Mouse (Mus musculus) limb, embryonic 10.5 days (tissue): Measurements from ENCODE around the gene Xrcc3. TPM values are rescaled to one million over a fixed set of nuclear protein-coding genes. Genes with fewer than 3 reads are reported as not detected.

Experiments used
- DNase-seq: peaks from one replicate; pipeline ENCODE4 v3.0.0-alpha.2; 2017; ENCODE audit warnings: low spot score
- H3K27ac ChIP-seq: fragments of 300-500 bp; sonication (generic); 2 replicates; pipeline ENCODE4 v1.5.1; 2016; ENCODE audit warnings: mild to moderate bottlenecking
- H3K27me3 ChIP-seq: fragments of 300-500 bp; sonication (generic); 2 replicates; pipeline ENCODE4 v1.6.1; 2016; ENCODE audit warnings: low read depth, mild to moderate bottlenecking; ENCODE audit not compliant: poor library complexity, severe bottlenecking
- H3K36me3 ChIP-seq: fragments of 300-500 bp; sonication (generic); 2 replicates; pipeline ENCODE4 v1.6.1; 2016; ENCODE audit warnings: mild to moderate bottlenecking, moderate library complexity
- H3K4me1 ChIP-seq: fragments of 300-500 bp; sonication (generic); 2 replicates; pipeline ENCODE4 v1.6.1; 2016
- H3K4me3 ChIP-seq: fragments of 300-500 bp; sonication (generic); 2 replicates; pipeline ENCODE4 v1.5.1; 2016; ENCODE audit warnings: mild to moderate bottlenecking, moderate library complexity
- H3K9me3 ChIP-seq: fragments of 300-500 bp; sonication (generic); replicated peaks from 2 replicates; pipeline ENCODE4 v1.6.1; 2016; ENCODE audit warnings: mild to moderate bottlenecking
- WGBS: fragments of 180-500 bp; shearing (Covaris S2); methylation state at CpG from one replicate; pipeline ENCODE4 v1.1.7; 2016; 5-methylcytosine and 5-hydroxymethylcytosine counted together
- polyA plus RNA-seq: library from polyadenylated mRNA; unstranded; fragments of >200 nt; fragmentation: Nextera tagmentation; extraction: Ambion mirVana; gene quantifications from 2 replicates; pipeline ENCODE4 v1.2.1, GENCODE M21; 2016

Gene Xrcc3
- polyA plus RNA-seq, 1 experiment from 2014 or later: 21.6 TPM

DNA sequence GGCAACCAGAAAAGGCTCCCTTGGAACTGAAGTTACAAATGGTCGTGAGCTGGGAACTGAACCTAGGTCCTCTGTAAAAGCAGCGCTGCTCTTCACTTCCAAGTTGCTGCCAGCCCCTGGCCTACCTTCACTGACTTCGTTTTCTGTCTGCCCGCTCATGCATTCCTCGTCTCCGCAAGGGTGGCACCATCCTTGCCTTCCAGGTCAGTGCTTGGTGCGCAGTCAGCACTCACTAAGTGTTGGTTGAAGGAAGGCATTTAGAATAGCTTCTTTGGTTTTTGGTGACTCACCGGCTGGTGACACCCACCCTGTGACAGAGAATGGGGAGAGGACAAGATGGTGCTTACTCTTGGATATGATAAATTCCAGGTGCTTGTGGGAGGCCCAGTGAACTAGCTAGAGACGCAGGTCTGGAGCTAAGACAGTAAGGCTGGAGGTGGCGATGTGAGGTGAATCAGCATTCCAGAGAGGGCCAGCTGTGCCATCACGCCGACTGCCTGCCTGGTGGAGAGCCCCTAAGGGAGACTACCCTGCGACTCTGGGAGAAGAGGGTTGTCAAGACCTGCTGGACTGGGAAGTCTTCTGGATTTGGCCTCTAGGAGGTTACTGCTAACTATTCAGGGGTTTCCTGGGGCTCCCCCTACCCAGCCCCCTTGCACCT lies 50.9 kb downstream of the Xrcc3 start:
- Histone ChIP-seq H3K27me3 (no peaks in the 10 kb centered on the region), H3K9me3 (no peaks in the 10 kb centered on the region), H3K4me1 (peaks cover 28% of the 10 kb centered on the region), H3K4me3 (no peak overlapping the region), H3K27ac (no peak overlapping the region), H3K36me3 (peaks cover 33% of the 10 kb centered on the region)
- DNase-seq: no peak
- WGBS: 95% methylated on average over 13 of the region's 13 CpGs

- 92% methylated on average over 7 of the region's 7 CpGs for WGBS
- H3K27ac ChIP-seq: no peak overlapping the region
- peak overlapping the region; percentile 97; the same call in 1 of the 2 replicates for H3K4me3 ChIP-seq
- no peaks in the 10 kb centered on the region for H3K9me3 ChIP-seq
- H3K36me3 ChIP-seq: peaks cover 25% of the 10 kb centered on the region
- H3K27me3 ChIP-seq: peaks cover 3% of the 10 kb centered on the region; the same call in 1 of the 2 replicates
- DNase-seq: no peak
- peaks cover 36% of the 10 kb centered on the region for H3K4me1 ChIP-seq
These were observed 53.3 kb downstream of the Xrcc3 start for GRCm38 (mm10) chr12:111760306-111760908.

DNA sequence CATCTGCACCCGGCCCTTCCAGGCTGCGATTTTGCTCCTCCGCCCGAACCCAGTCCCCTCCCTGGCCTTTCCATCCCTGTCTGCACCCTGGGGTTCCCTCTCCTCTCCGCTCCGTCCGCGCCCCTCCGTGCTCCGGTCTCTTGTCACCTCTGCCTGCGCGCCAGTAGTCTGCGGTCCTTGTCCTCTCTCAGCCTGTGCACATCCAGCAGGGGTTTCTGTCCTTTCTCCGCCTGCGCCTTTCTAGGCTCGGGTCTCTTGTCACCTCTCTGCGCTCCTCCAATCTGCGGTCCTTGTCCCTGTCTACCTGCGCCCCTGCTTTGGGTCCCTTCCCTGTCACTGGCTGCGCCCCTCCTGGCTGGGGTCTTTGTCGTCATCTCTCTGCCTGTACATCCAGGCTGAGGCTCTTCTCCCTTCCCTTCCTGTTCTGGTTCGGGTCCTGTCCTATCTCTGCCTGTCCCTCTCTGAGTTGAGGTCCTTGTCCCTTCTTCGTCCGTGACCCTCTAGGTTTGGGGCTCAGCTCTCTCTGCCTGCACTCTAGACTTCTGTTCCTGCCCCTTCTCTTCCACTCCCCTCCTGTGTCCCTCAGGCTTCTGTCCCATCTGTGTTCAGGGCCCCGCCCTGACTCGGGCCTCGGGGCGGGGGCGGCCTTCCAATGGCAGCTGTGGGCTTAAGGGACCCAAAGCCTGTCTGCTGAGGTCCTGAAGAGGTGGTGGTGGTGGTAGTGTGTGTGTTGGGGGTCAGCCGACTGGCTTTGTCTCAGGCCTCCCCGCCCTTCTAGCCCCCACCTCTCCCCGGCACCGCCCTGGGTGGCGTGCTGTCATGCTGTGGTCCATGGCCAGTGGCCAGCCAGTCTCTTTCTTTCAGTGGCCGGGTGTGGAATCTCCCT lies 54.3 kb downstream of the Xrcc3 start:
- 4% methylated on average over 35 of the region's 35 CpGs for WGBS
- Histone ChIP-seq H3K9me3 (no peaks in the 10 kb centered on the region), H3K27me3 (peaks cover 3% of the 10 kb centered on the region; the same call in 1 of the 2 replicates), H3K36me3 (peaks cover 25% of the 10 kb centered on the region), H3K4me3 (peak overlapping the region; percentile 97), H3K4me1 (peaks cover 36% of the 10 kb centered on the region), H3K27ac (peak overlapping the region; percentile 95)
- peak; percentile 45 for DNase-seq

DNA sequence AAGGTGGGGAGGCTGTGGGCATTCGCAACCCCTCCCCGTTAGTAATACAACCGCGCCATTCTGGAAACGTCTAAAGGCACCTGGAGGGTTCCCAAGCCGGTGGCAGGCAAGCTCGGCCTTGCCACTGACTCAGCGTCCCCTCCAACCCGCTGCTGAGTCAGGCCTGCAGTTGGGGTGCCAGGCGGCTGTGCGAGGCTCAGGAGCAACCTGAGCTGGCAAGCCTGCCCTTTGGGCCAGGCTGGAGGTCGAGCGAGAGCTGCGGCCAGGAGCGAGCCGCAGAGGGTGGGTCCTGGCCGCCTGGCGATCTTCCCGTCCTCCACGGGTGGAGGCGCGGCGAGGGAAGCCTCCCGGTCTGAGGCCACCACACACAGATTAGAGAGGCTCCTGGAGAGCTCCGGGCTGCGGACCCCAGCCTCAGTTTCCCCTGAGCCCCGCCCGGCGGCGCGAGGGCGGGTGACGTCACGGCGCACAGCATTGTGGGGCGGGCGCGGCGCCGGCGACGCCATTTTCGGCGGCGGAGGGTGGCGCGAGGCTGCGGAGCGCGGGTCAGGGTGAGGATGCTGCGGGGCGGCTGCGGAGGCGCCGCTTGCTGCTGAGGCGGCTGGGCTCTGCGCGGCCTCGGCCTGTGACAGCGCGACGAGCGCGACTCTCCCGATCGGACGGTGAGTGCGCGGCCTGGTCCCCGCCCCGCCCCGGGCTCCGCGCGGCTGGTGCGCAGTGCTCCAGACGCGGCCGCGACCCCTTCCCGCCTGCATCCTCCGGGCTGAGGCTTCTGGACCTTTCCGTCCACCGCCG lies 55.1 kb downstream of the Xrcc3 start, which contains the start of gene Klc1:
Klc1 (plus strand) TSS at position 469 of the 795 bp plus-strand sequence.
- no peaks in the 10 kb centered on the region for H3K9me3 ChIP-seq
- H3K27ac ChIP-seq: peak within 1 kb of the TSS; percentile 95
- peak; percentile 87 for DNase-seq
- H3K4me1 ChIP-seq: peaks cover 36% of the 10 kb centered on the region
- under 1% methylated on average over 84 of the region's 85 CpGs for WGBS
- peaks cover 19% of the 10 kb centered on the region for H3K36me3 ChIP-seq
- H3K4me3 ChIP-seq: peak within 1 kb of the TSS; percentile 97
- H3K27me3 ChIP-seq: peaks cover 3% of the 10 kb centered on the region; the same call in 1 of the 2 replicates

GRCm38 (mm10) chr12:111757561-111758325 lies 55.9 kb downstream of the Xrcc3 start:
- WGBS: 58% methylated on average over 10 of the region's 10 CpGs
- peaks cover 36% of the 10 kb centered on the region for H3K4me1 ChIP-seq
- no peak for DNase-seq
- H3K36me3 ChIP-seq: peaks cover 10% of the 10 kb centered on the region
- peak overlapping the region; percentile 97 for H3K4me3 ChIP-seq
- peak overlapping the region; percentile 95 for H3K27ac ChIP-seq
- no peaks in the 10 kb centered on the region for H3K9me3 ChIP-seq
- H3K27me3 ChIP-seq: peaks cover 3% of the 10 kb centered on the region; the same call in 1 of the 2 replicates

GRCm38 (mm10) chr12:111756698-111757082 lies 57.0 kb downstream of the Xrcc3 start:
- H3K27ac ChIP-seq: no peak overlapping the region
- no peaks in the 10 kb centered on the region for H3K9me3 ChIP-seq
- peaks cover 36% of the 10 kb centered on the region for H3K4me1 ChIP-seq
- 39% methylated on average over 5 of the region's 5 CpGs for WGBS
- DNase-seq: peak; percentile 51
- H3K36me3 ChIP-seq: 0 out of 2 replicates have a peak, but pooled peaks cover 4% of the 10 kb centered on the region
- H3K4me3 ChIP-seq: no peak overlapping the region
- peaks cover 3% of the 10 kb centered on the region; the same call in 1 of the 2 replicates for H3K27me3 ChIP-seq

- Histone ChIP-seq H3K36me3 (0 out of 2 replicates have a peak, but pooled peaks cover 4% of the 10 kb centered on the region), H3K27ac (no peak overlapping the region), H3K4me1 (peaks cover 36% of the 10 kb centered on the region), H3K4me3 (no peak overlapping the region), H3K27me3 (peaks cover 3% of the 10 kb centered on the region; the same call in 1 of the 2 replicates), H3K9me3 (no peaks in the 10 kb centered on the region)
- WGBS: 68% methylated on average over 4 of the region's 4 CpGs
- DNase-seq: no peak
These were observed 57.5 kb downstream of the Xrcc3 start for GRCm38 (mm10) chr12:111756082-111756697.

DNA sequence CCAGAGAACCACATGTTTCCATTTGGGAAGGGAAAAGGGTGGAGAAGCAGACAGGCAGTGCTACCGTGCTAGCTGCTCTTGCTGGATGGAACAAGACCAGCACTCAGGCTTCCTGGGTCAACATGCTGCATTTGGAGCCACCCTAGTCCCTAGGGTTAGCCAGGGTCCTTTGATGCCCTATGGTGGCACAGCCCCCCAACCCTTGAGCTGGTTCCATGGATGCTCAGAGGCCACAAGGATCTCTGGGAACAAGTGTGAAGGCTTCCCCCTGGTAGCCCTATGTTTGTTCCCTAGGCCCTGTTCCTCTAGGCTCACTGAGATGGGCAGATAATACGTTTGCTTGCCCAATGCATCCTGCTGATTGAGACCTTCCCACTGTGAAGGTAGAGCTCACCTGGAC lies 58.4 kb downstream of the Xrcc3 start:
- DNase-seq: no peak
- H3K36me3 ChIP-seq: 0 out of 2 replicates have a peak, but pooled peaks cover 4% of the 10 kb centered on the region
- WGBS: 57% methylated on average over 2 of the region's 2 CpGs
- no peak overlapping the region for H3K27ac ChIP-seq
- H3K4me1 ChIP-seq: peaks cover 33% of the 10 kb centered on the region
- H3K27me3 ChIP-seq: peaks cover 3% of the 10 kb centered on the region; the same call in 1 of the 2 replicates
- no peaks in the 10 kb centered on the region for H3K9me3 ChIP-seq
- H3K4me3 ChIP-seq: no peak overlapping the region

- H3K4me1 ChIP-seq: peaks cover 30% of the 10 kb centered on the region
- no peak overlapping the region for H3K4me3 ChIP-seq
- H3K36me3 ChIP-seq: 0 out of 2 replicates have a peak, but pooled peaks cover 4% of the 10 kb centered on the region
- H3K27me3 ChIP-seq: peaks cover 3% of the 10 kb centered on the region; the same call in 1 of the 2 replicates
- no peak overlapping the region for H3K27ac ChIP-seq
- H3K9me3 ChIP-seq: no peaks in the 10 kb centered on the region
- no peak for DNase-seq
These were observed 59.0 kb downstream of the Xrcc3 start for GRCm38 (mm10) chr12:111754710-111755109.

- DNase-seq: no peak
- H3K9me3 ChIP-seq: no peaks in the 10 kb centered on the region
- no peak overlapping the region for H3K4me3 ChIP-seq
- no peak overlapping the region for H3K27ac ChIP-seq
- peaks cover 3% of the 10 kb centered on the region; the same call in 1 of the 2 replicates for H3K27me3 ChIP-seq
- peaks cover 18% of the 10 kb centered on the region for H3K4me1 ChIP-seq
- no peaks in the 10 kb centered on the region for H3K36me3 ChIP-seq
- 73% methylated on average over 9 of the region's 9 CpGs for WGBS
These were observed 60.3 kb downstream of the Xrcc3 start for GRCm38 (mm10) chr12:111753347-111753746.
